Mouse (Mus musculus) MEL (cell line): ENCODE measurements around the gene Brd9. TPM values are rescaled to one million over a fixed set of nuclear protein-coding genes. Genes with fewer than 3 reads are reported as not detected.
"Not testable (repeated sequence)": the region's sequence is repeated elsewhere in the genome, so short reads cannot be mapped to it uniquely, and the experiment has no call there.

Experiments used
- DNase-seq: peaks from one replicate; pipeline ENCODE4 v3.0.0; 2011; ENCODE audit warnings: low read depth, low spot score
- H3K27ac ChIP-seq: 2 replicates; pipeline ENCODE4 v1.5.1; 2012; ENCODE audit warnings: low read depth, mild to moderate bottlenecking, control low read depth, low read length, moderate library complexity; ENCODE audit not compliant: control insufficient read depth
- H3K27me3 ChIP-seq, 2 experiments: fragments of 150-350 bp in 1 of 2; sonication (generic) in 1 of 2; 2 replicates each; pipeline ENCODE4 v1.6.1; 2012; ENCODE audit warnings: low read length in 2 of 2, mild to moderate bottlenecking in 2 of 2, improper control_type of control experiment in 1 of 2, moderate library complexity in 1 of 2; ENCODE audit not compliant: insufficient read depth in 2 of 2, control insufficient read depth in 1 of 2
- H3K36me3 ChIP-seq, 2 experiments: 2 replicates each; pipeline ENCODE4 v1.6.1; 2012 to 2014; ENCODE audit warnings: low read length in 2 of 2, improper control_type of control experiment in 1 of 2, inconsistent platforms in 1 of 2, mild to moderate bottlenecking in 1 of 2; ENCODE audit not compliant: insufficient read depth in 2 of 2, control insufficient read depth in 1 of 2
- H3K4me1 ChIP-seq, 2 experiments: fragments of 150-350 bp in 1 of 2; sonication (generic) in 1 of 2; 2 replicates each; pipeline ENCODE4 v1.6.1; 2012; ENCODE audit warnings: low read length in 2 of 2, improper control_type of control experiment in 1 of 2, mild to moderate bottlenecking in 1 of 2; ENCODE audit not compliant: insufficient read depth in 2 of 2, control insufficient read depth in 1 of 2
- H3K4me3 ChIP-seq, 2 experiments: fragments of 150-350 bp in 1 of 2; sonication (generic) in 1 of 2; 2 replicates each; pipeline ENCODE4 v1.5.1; 2012; ENCODE audit warnings: low read depth in 2 of 2, low read length in 2 of 2, mild to moderate bottlenecking in 2 of 2, moderate library complexity in 2 of 2, control low read depth in 1 of 2, improper control_type of control experiment in 1 of 2; ENCODE audit not compliant: control insufficient read depth in 1 of 2, insufficient read depth in 1 of 2
- H3K79me2 ChIP-seq: 2 replicates; pipeline ENCODE4 v1.6.1; 2012; ENCODE audit warnings: mild to moderate bottlenecking, low read length, moderate library complexity; ENCODE audit not compliant: control insufficient read depth, poor library complexity, insufficient read depth
- H3K9ac ChIP-seq: 2 replicates; pipeline ENCODE4 v1.6.1; 2012; ENCODE audit warnings: low read depth, mild to moderate bottlenecking, control low read depth, low read length, moderate library complexity; ENCODE audit not compliant: control insufficient read depth, poor library complexity, severe bottlenecking
- H3K9me3 ChIP-seq: fragments of 150-350 bp; sonication (generic); replicated peaks from 2 replicates; pipeline ENCODE4 v1.6.1; 2012; ENCODE audit warnings: mild to moderate bottlenecking, low read length, improper control_type of control experiment, moderate library complexity; ENCODE audit not compliant: insufficient read depth
- CHD1 ChIP-seq: IDR thresholded peaks from 2 replicates; pipeline ENCODE4 v1.6.1; 2012; ENCODE audit warnings: low read depth, mild to moderate bottlenecking, inconsistent platforms, low read length, improper control_type of control experiment
- CTCF ChIP-seq, 3 experiments: IDR thresholded peaks in 2 of 3; conservative IDR thresholded peaks in 1 of 3; 2 replicates each; pipeline ENCODE4 v1.5.1; 2011 to 2012; ENCODE audit warnings: low read length in 3 of 3, low read depth in 2 of 3, mild to moderate bottlenecking in 2 of 3, improper control_type of control experiment in 1 of 3, inconsistent platforms in 1 of 3, mixed read lengths in 1 of 3, moderate library complexity in 1 of 3; ENCODE audit not compliant: control insufficient read depth in 1 of 3, insufficient read depth in 1 of 3, poor library complexity in 1 of 3, severe bottlenecking in 1 of 3
- EP300 ChIP-seq, 2 experiments: IDR thresholded peaks; 2 replicates each; pipeline ENCODE4 v1.6.1; 2011; ENCODE audit warnings: improper control_type of control experiment in 2 of 2, low read length in 2 of 2, low read depth in 1 of 2, mild to moderate bottlenecking in 1 of 2
- KAT2A ChIP-seq: conservative IDR thresholded peaks from 2 replicates; pipeline ENCODE4 v1.6.1; 2012; ENCODE audit warnings: low read depth, low read length, improper control_type of control experiment, inconsistent platforms
- MEF2A ChIP-seq: IDR thresholded peaks from 2 replicates; pipeline ENCODE4 v1.6.1; 2014; ENCODE audit warnings: low read depth, mild to moderate bottlenecking, inconsistent platforms, low read length, improper control_type of control experiment; ENCODE audit not compliant: poor library complexity, insufficient replicate concordance, severe bottlenecking; ENCODE audit errors: extremely low read depth
- MXI1 ChIP-seq: IDR thresholded peaks from 2 replicates; pipeline ENCODE4 v1.6.1; 2011; ENCODE audit warnings: mild to moderate bottlenecking, low read depth, low read length, improper control_type of control experiment
- NELFE ChIP-seq: IDR thresholded peaks from 2 replicates; pipeline ENCODE4 v1.6.1; 2011; ENCODE audit warnings: low read depth, low read length, improper control_type of control experiment
- ZC3H11A ChIP-seq: IDR thresholded peaks from 2 replicates; pipeline ENCODE4 v1.6.1; 2012; ENCODE audit warnings: low read depth, mild to moderate bottlenecking, inconsistent platforms, low read length, improper control_type of control experiment
- ZMIZ1 ChIP-seq: IDR thresholded peaks from 2 replicates; pipeline ENCODE4 v1.6.1; 2012; ENCODE audit warnings: low read depth, mild to moderate bottlenecking, inconsistent platforms, low read length, improper control_type of control experiment, moderate library complexity
- ZNF384 ChIP-seq: IDR thresholded peaks from 2 replicates; pipeline ENCODE4 v1.6.1; 2012; ENCODE audit warnings: low read depth, mild to moderate bottlenecking, inconsistent platforms, low read length, improper control_type of control experiment
- polyA plus RNA-seq, 2 experiments: library from polyadenylated mRNA; stranded (reverse) in 1 of 2; unstranded in 1 of 2; fragments of >175 nt in 1 of 2; fragments of >200 nt in 1 of 2; gene quantifications; 2 replicates each; pipeline versions ENCODE4 v1.2.1 to v1.2.4; 2012; ENCODE audit warnings: low replicate concordance in 2 of 2, low read depth in 1 of 2; ENCODE audit not compliant: insufficient read length in 2 of 2, insufficient read depth in 1 of 2, missing spikeins in 1 of 2
- total RNA-seq: library from RNA; depleted of rRNA; stranded (reverse); fragments of 300-350 nt; gene quantifications from 2 replicates; pipeline ENCODE4 v1.2.3, GENCODE M21; 2012

The Brd9 gene
- total and polyA plus RNA-seq, 3 experiments = 21.4 to 29.2 TPM; not detected in 1

DNA sequence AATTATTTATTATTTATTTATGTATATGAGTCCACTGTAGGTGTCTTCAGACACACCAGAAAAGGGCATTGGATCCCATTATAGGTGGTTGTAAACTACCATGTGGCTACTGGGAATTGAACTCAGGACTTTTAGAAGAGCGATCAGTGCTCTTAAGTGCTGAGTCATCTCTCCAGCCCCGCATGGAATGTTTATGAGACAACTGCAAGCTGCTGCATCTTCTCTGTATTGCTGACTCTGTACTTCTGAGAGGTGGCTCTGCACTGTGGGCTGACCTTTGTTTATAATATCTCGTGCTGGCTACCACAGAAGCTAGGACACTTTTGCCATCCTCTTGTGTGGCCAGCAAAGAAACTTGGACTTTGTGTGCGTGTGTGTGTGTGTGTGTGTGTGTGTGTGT, 63.9 kb downstream of the Brd9 start:
- Histone ChIP-seq H3K4me1 (no peaks in the 10 kb centered on the region), H3K27ac (no peak overlapping the region), H3K79me2 (no peaks in the 10 kb centered on the region), H3K9me3 (no peaks in the 10 kb centered on the region), H3K36me3 (no peaks in the 10 kb centered on the region), H3K4me3 (no peak overlapping the region), H3K27me3 (peaks cover 1 to 3% of the 10 kb centered on the region in 2 experiments; a peak in 2 of 4 replicates)
- DNase-seq = no peak
- TF ChIP-seq KAT2A (no peak), NELFE (no peak), MEF2A (no peak), MXI1 (no peak), CHD1 (no peak), CTCF (IDR thresholded peaks at IDR 0.05 in 2 of 3, conservative IDR thresholded peaks at IDR 0.05 in 1 of 3; ENCODE audit: control insufficient read depth in 1 of 3, insufficient read depth in 1 of 3, low read depth in 2 of 3, low read length in 3 of 3, poor library complexity in 1 of 3, severe bottlenecking in 1 of 3) (no peak), ZNF384 (no peak), ZMIZ1 (no peak), EP300 (IDR thresholded peaks at IDR 0.05; ENCODE audit: low read depth in 1 of 2, low read length in 2 of 2) (no peak), ZC3H11A (no peak)
- TF ChIP-seq, all 39 proteins: peak for 0
- H3K9ac ChIP-seq = no peak overlapping the region

DNA sequence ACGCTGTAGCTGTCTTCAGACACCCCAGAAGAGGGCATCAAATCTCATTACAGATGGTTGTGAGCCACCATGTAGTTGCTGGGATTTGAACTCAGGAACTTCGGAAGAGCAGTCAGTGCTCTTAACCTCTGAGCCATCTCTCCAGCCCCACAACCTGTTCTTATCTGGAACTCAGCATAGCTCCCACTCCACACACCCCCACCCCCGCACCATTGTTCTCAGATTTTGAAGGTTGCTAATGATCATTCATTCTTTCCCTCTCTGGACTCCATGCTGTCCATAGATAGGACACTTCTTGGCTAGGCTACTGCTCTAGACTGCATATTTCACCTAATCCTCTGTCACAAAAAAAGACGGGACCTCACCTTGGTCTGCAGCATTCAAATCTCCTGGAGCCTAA, 69.3 kb downstream of the Brd9 start:
- H3K4me1 ChIP-seq, H3K27me3 ChIP-seq, DNase-seq, H3K9ac ChIP-seq, H3K4me3 ChIP-seq, H3K9me3 ChIP-seq, H3K27ac ChIP-seq, H3K79me2 ChIP-seq, H3K36me3 ChIP-seq: not testable (repeated sequence)

DNA sequence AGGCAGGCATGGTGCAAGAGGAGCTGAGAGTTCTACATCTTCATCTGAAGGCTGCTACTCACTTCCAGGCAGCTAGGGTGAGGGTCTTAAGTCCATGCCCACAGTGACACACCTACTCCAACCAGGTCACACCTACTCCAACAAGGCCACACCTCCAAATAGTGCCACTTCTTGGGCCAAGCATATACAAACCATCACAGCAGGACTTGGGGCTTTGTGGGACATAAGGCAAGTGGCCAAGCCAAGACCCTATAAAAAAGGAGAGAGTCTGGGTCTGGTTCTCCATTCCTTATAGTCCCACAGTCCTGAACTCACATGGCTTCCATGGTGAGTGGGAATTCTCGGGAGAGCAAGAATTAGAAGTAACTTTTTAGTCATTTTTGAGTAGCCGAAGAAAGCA, 70.6 kb downstream of the Brd9 start:
- not testable (repeated sequence) for H3K79me2 ChIP-seq, H3K27ac ChIP-seq, H3K9me3 ChIP-seq, H3K4me1 ChIP-seq, H3K9ac ChIP-seq, H3K27me3 ChIP-seq, H3K4me3 ChIP-seq, DNase-seq, H3K36me3 ChIP-seq
